Mouse (Mus musculus): Measurements from ENCODE around the gene Ngrn. TPM values are rescaled to one million over a fixed set of nuclear protein-coding genes. Genes with fewer than 3 reads are reported as not detected.
A peak's percentile ranks its signal among the peaks of the same experiment; 100 is the strongest.

Ngrn gene
- total RNA-seq, 2 experiments from 2014 or later = 20.4 to 22.4 TPM

DNA sequence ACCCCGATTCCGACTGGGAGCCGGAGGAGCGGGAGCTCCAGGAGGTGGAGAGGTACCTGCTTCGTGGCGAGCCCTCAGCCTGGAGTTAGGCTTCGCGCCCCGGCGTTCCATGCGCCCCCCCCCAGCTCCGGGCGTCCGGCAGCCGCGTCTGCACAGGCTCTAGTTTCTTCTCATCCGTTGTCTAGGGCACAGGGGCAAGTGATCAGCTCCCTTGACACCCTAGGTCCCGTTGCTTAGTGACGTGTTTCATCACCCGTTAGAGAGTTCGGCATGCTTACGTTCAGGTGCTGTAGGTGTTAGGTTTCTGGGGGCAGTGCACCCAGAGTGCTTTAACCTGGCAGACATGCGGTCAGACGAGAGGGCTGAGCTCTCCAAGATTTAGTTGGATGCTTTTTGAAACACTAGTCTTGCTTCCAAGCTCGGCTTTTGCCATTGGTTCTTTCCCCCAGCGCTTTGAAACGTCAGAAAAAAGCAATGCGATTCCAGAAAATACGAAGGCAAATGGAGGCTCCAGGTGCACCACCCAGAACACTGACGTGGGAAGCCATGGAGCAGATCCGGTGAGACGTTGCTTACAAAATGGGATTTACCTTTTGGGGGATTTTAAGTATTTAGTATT is 466 bp downstream of the Ngrn start:
- no peak for DNase-seq

- no peak for DNase-seq
These were observed 3.6 kb downstream of the Ngrn start for GRCm38 (mm10) chr7:80264606-80265005.

DNA sequence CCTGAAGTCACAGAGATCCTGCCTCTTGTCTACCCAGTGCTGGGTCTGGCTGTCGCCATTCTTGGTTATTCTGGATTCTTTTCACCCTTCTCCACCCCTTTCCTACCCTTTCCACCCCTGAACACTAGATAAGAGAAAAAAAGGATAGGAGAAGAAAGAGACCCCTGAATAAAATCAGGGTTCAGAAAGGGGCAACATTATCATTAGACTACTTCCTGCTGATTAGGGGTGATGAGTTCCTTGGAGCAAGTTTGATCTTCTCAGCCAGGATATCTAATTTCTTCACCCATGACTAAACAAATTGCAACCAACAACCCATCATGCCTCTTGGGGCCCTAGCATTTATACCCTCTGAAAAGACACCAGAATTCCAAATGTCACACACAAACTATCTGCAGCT is 6.7 kb downstream of the Ngrn start:
- DNase-seq = no peak

DNA sequence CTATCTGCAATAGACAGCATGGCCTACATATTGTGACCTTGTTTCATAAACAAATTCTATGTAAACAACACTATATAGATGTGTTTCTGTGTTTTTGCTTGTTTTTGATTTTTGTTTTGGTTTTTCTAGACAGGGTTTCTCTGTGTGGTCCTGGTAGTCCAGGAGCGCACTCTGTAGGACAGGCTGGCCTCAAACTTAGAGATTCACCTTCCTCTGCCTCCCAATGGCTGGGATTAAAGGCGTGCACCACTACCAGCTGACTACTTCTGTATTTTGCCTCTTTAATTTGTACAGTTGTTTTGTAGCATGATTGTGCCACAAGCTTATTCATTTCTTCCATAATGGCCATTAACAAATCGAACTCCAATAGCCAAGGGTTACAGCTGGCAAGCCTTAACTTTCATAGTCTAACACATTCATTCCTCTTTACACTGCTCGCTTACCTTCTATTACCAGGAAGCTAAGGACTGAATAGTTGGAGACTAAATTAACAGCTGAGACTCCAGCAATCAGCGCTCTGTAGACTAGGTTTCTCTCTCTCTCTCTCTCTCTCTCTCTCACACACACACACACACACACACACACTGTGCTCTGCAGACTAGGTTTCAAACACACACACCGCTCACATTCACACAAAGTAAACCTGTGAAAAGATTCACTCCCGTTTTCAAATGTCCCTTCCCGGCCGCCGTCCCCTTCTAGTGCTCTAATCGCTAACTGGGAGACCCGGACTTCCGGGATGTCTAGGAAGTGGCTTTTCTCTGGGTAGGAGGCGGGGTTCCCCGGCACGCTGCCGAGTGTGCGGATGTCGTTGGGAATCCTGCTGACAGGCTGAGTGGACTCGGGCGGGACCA is 8.1 kb downstream of the Ngrn start, which contains the start of gene Vps33b:
Gene Vps33b, plus strand, starts transcription at position 753 of the 854 bp plus-strand sequence.
- peak; percentile 90 for DNase-seq

DNA sequence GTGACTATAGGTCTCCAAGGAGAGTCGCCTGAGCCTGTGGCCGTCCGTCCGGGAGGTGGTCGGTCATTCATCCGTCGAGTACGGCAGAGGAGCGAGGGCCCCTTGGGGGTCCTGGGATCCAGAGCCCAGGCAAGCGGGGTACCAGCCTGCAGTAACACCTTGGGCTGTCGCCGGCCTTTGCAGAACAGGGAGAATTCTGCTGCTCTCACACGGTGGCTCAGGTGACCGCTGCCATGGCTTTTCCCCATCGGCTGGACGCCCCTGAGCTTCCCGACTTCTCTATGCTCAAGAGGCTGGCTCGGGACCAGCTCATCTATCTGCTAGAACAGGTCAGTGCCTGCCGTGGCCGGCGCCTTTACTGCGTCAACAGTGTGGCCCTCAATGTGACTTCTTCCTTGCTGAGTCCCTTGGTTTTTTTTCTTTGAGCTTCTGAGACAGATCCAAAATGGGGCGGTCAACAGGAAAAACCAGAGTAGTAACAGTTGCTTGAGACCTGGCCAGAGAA is 8.8 kb downstream of the Ngrn start:
- DNase-seq = no peak

GRCm38 (mm10) chr7:80273456-80273855 is 12.4 kb downstream of the Ngrn start:
- DNase-seq = no peak

DNA sequence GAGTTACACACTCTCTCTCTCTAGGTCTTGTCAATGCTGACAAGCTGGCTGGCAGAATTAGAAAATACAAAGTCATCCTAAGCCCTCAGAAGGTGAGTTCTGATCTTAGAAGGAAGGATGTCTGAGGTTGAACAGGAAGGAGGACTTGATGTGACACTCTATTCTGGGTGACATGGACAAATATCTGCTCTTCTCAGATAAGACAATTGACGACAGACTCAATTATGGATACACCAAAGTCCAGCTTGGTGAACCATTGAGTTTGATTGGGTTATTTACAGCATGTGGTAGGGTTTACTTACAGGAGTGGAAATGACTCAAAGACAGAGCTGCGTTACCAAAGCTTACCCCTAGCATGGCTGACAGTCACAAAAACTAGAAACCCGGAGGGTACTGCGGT is 15.4 kb downstream of the Ngrn start:
- DNase-seq = no peak

- no peak for DNase-seq
These were observed 19.0 kb downstream of the Ngrn start for GRCm38 (mm10) chr7:80280032-80280431.

DNA sequence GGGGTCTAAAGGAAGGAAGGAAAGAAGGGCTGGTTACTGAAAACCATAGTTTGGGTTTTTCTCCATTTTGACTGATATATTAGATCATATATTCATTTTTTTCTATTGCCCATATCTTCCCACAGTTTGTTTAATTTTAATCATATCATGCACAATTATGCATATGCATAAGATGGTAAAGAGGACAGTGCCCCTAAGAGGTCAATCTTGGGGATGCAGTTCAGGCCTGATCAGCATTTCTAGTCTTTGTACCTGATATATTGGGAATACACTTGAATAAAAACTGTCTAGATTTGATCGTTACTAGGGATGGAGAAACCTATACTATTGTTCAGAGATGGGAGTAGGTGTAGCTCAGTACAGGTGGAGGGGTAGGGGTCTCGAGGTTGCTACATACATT is 20.0 kb downstream of the Ngrn start:
- no peak for DNase-seq

DNA sequence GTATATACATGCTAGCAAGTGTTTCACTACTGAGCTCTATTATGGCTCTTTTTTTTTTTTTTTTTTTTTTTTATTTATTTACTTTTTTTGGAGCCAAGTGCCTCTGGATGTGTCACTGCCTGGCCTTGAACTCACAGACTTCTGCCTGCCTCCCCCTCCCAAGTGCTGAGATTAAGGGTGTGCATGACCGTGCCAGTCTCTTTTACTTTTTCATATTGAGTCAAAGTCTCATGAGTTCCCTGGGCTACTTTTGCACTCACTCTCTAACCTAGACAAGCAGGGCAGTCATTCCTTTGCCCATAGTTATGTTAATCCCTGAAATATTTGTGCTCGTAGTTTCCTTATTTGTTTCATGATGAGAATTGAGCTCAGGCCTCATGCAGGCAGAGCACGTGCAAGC is 20.6 kb downstream of the Ngrn start:
- DNase-seq = no peak

DNA sequence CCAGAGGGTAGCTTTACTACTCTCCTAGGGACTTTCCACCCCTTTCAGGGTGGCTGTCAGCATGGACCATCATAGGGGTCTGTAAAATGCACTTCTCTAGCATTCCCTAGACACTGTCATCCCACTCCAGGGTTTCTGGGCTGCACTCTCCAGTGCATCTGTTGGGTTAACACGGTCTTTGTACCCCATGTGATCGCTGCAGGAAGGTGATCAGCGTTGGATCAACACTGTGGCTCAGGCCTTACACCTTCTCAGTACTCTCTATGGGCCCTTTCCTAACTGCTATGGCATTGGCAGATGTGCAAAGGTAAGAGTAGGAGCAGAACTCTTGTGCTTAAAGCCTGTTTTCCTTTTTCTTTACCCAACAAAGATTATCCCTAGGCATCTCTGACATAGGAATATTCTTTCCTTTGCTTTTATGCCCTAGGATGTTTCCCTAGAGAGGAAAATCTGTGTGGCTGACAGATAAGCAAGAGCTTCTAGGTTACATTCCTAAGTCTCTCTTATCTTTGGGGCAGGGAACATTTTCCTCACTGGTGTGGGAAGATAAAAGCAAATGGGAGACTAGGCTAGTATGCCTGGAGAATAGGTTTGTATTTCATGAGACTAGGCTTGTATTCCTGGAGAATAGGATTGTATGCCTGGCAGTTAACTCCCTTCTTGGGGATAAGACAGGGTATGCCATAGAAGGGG is 22.4 kb downstream of the Ngrn start:
- no peak for DNase-seq

- no peak for DNase-seq
These were observed 23.4 kb downstream of the Ngrn start for GRCm38 (mm10) chr7:80284391-80284790.

DNA sequence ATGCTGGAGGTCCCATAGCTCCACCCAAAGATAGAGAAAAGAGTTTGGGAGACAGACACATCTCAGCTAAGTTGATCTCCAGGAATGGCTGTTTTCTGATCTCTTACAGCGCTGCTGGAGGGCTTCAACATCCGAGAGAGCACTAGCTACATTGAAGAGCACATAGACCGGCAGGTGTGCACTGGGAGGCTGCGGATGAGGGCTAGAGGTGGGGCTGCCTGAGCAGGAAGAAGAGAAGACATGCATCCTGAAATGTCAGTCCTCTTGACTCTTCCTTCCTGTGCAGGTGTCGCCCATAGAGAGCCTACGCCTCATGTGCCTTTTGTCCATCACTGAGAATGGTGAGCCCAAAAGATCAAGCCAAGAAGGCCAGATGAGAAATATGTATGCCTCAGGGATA is 24.7 kb downstream of the Ngrn start:
- no peak for DNase-seq

- DNase-seq = no peak
These were observed 26.7 kb downstream of the Ngrn start for GRCm38 (mm10) chr7:80287736-80288135.

- DNase-seq = peak; percentile 99
These were observed 33.2 kb downstream of the Ngrn start, which contains the start of gene Prc1 for GRCm38 (mm10) chr7:80294062-80294763. Prc1 (plus strand) TSS chr7:80294450.

- no peak for DNase-seq
These were observed 34.0 kb downstream of the Ngrn start for GRCm38 (mm10) chr7:80294764-80295648.

DNA sequence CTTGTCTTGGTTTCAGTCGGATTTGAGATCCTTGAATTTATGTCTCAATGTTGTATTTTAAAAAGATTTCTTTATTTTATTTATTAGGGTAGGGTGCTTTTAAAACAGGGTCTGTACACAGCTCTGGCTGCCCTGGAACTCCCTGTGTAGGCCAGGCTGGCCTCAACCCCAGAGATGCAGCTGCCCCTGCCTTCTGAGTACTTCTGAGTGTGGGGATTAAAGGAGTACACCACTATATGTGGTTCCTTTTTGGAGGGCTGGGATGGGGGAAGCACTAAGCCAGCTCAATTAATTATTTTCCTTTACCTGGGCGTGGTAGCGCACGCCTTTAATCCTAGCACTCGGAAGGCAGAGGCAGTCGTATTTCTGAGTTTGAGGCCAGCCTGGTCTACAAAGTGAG is 35.4 kb downstream of the Ngrn start:
- DNase-seq = no peak

GRCm38 (mm10) chr7:80297041-80297440 is 36.0 kb downstream of the Ngrn start:
- DNase-seq = no peak

- DNase-seq = no peak
These were observed 37.7 kb downstream of the Ngrn start for GRCm38 (mm10) chr7:80298754-80299153.

GRCm38 (mm10) chr7:80299568-80299967 is 38.6 kb downstream of the Ngrn start:
- DNase-seq = no peak

DNA sequence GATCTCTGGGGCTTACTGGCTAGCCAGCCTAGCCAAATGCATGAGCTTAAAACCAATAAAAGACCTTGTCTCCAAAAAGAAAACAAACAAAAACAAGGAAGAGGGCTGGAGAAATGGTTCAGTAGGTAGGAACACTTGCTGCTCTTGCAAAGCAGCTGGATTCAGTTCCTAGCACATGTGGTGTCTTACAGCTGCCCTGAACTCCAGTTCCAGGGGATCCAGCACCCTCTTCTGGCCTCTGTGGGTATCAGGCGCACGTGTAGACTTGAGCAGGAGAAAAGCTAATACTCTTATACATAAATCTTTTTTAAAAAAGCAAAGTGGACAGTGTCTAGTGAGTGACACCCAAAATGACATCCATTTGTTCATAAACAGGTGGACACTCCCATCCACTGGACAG is 40.5 kb downstream of the Ngrn start:
- DNase-seq = no peak
